Mouse (Mus musculus) forebrain, embryonic 16.5 days (tissue): Measurements from ENCODE around the gene Ankrd44. TPM values are rescaled to one million over a fixed set of nuclear protein-coding genes. Genes with fewer than 3 reads are reported as not detected.
A peak's percentile ranks its signal among the peaks of the same experiment; 100 is the strongest.

Source experiments
- ATAC-seq: fragments of 200-750 bp; cut with Nextera tagmentation; 2 replicates; pipeline ENCODE4 v1.8.0; 2017; ENCODE audit warnings: mild to moderate bottlenecking, moderate library complexity
- H3K27ac ChIP-seq: fragments of 300-500 bp; sonication (generic); 2 replicates; pipeline ENCODE4 v1.5.1; 2014; ENCODE audit warnings: low read length, control low read depth
- H3K27me3 ChIP-seq: fragments of 300-500 bp; sonication (generic); replicated peaks from 2 replicates; pipeline ENCODE4 v1.6.1; 2014; ENCODE audit warnings: low read length; ENCODE audit not compliant: control insufficient read depth, insufficient read depth
- H3K36me3 ChIP-seq: fragments of 300-500 bp; sonication (generic); 2 replicates; pipeline ENCODE4 v1.6.1; 2014; ENCODE audit not compliant: control insufficient read depth, insufficient read depth
- H3K4me1 ChIP-seq: fragments of 300-500 bp; sonication (generic); replicated peaks from 2 replicates; pipeline ENCODE4 v1.6.1; 2014; ENCODE audit warnings: low read length; ENCODE audit not compliant: control insufficient read depth, insufficient read depth
- H3K4me2 ChIP-seq: fragments of 300-500 bp; sonication (generic); 2 replicates; pipeline ENCODE4 v1.6.1; 2014; ENCODE audit warnings: mild to moderate bottlenecking, low read length, control low read depth
- H3K4me3 ChIP-seq: fragments of 300-500 bp; sonication (generic); replicated peaks from 2 replicates; pipeline ENCODE4 v1.5.1; 2014; ENCODE audit warnings: mild to moderate bottlenecking, low read length, control low read depth
- H3K9ac ChIP-seq: fragments of 300-500 bp; sonication (generic); replicated peaks from 2 replicates; pipeline ENCODE4 v1.6.1; 2014; ENCODE audit warnings: low read depth, low read length, control low read depth
- H3K9me3 ChIP-seq: fragments of 300-500 bp; sonication (generic); 2 replicates; pipeline ENCODE4 v1.6.1; 2016; ENCODE audit warnings: low read length; ENCODE audit not compliant: control insufficient read depth
- WGBS: fragments of 180-500 bp; shearing (Covaris S2); extraction: QIAGEN DNeasy Blood & Tissue Kit; methylation state at CpG from one replicate; pipeline ENCODE4 v1.1.7; 2014; 5-methylcytosine and 5-hydroxymethylcytosine counted together
- polyA plus RNA-seq: library from polyadenylated mRNA; unstranded; fragments of >200 nt; fragmentation: Nextera tagmentation; extraction: Ambion mirVana; gene quantifications from 2 replicates; pipeline ENCODE4 v1.2.1, GENCODE M21; 2015

The Ankrd44 gene
- polyA plus RNA-seq, 1 experiment from 2014 or later, result 28.2 TPM

DNA sequence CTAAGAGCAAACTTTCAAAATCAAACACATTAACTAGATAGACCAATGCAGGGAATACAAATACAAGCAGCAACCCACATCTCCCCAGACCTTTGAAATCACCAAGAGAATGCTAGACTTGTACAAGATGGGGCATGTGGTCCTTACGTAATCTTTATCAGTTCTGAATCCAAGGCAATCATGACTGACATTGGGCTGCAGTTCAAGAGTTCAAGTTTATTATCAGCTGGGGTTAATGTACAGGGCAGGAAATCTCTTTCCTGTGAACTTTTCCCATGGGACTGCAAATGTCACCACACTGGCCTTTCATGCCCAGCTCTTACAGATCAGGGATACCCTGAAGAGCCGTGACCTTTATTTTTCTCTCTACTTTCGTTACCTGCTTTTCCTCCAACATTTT, 154.7 kb downstream of the Ankrd44 start:
- no peak overlapping the region for H3K9ac ChIP-seq
- no peak for ATAC-seq
- H3K27me3 ChIP-seq, result no peaks in the 10 kb centered on the region
- WGBS, result 93% methylated on average over 3 of the region's 3 CpGs
- no peak overlapping the region for H3K4me2 ChIP-seq
- H3K4me1 ChIP-seq, result no peaks in the 10 kb centered on the region
- no peak overlapping the region for H3K4me3 ChIP-seq
- no peak overlapping the region for H3K27ac ChIP-seq
- no peaks in the 10 kb centered on the region for H3K36me3 ChIP-seq
- 0 out of 2 replicates have a peak, but pooled peaks cover 7% of the 10 kb centered on the region for H3K9me3 ChIP-seq

DNA sequence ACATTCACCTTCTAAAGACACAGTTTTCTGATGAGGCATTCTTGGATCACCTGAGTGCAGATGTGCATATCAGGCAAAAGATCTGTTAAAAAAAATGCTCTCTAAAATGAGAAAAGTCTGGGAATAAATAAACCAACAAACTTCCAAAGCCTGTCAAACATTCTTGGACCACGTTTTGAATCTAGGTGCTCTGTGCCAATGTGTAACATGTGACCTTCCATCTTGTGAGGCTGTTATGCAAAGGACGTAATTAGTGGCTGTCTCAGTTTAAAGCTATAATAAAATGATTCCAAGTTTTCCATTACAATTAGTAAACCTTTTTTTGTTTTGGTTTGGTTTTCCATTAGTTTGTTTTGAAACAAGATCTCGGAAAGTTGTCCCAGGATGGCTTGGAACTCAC, 159.0 kb downstream of the Ankrd44 start:
- no peak overlapping the region for H3K27ac ChIP-seq
- WGBS, result 60% methylated on average over 3 of the region's 3 CpGs
- no peak overlapping the region for H3K4me3 ChIP-seq
- H3K4me1 ChIP-seq, result peaks cover 2% of the 10 kb centered on the region
- no peak for ATAC-seq
- no peak overlapping the region for H3K9ac ChIP-seq
- H3K4me2 ChIP-seq, result no peak overlapping the region
- 0 out of 2 replicates have a peak, but pooled peaks cover 7% of the 10 kb centered on the region for H3K9me3 ChIP-seq
- no peaks in the 10 kb centered on the region for H3K36me3 ChIP-seq
- H3K27me3 ChIP-seq, result no peaks in the 10 kb centered on the region

DNA sequence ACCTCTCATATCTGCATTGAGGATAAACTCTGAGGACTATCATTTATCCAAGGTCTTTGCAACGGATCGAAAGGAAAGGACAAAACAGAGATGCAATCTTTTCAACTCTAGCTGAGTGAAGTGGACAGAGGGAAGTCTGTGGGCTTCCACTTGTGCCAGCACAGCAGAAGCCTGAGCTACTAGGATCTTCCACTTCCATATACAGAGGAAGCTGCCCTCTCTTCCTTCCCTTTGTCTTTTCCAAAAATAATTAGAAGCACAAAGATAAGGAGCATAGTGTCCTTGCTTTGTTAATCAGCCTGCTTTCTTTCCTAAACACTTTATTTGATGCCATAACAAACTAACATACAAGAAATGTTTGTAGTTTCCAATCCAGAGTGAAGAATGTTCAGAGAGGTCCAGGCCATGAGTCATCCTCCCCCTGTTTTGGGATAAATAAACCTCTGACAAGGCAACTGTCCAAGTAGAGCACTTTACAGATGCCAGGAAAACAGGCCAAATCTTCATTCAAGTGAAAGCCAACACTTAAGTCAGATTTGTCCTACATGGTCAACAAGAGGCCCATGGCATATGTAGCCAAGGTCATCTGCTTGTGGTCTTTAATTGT, 160.5 kb downstream of the Ankrd44 start:
- Histone ChIP-seq H3K27me3 (no peaks in the 10 kb centered on the region), H3K4me1 (peaks cover 6% of the 10 kb centered on the region), H3K27ac (no peak overlapping the region), H3K9ac (no peak overlapping the region), H3K9me3 (0 out of 2 replicates have a peak, but pooled peaks cover 1% of the 10 kb centered on the region), H3K36me3 (no peaks in the 10 kb centered on the region), H3K4me2 (no peak overlapping the region), H3K4me3 (no peak overlapping the region)
- WGBS, result 88% methylated on average over 2 of the region's 2 CpGs
- no peak for ATAC-seq

- Histone ChIP-seq H3K4me2 (no peak overlapping the region), H3K27ac (no peak overlapping the region), H3K9me3 (no peaks in the 10 kb centered on the region), H3K9ac (no peak overlapping the region), H3K27me3 (no peaks in the 10 kb centered on the region), H3K4me1 (peaks cover 6% of the 10 kb centered on the region), H3K4me3 (no peak overlapping the region), H3K36me3 (no peaks in the 10 kb centered on the region)
- 12% methylated on average over 10 of the region's 10 CpGs for WGBS
- ATAC-seq, result peak; percentile 45
Observed at GRCm38 (mm10) chr1:54762216-54762807, 163.9 kb downstream of the Ankrd44 start.

DNA sequence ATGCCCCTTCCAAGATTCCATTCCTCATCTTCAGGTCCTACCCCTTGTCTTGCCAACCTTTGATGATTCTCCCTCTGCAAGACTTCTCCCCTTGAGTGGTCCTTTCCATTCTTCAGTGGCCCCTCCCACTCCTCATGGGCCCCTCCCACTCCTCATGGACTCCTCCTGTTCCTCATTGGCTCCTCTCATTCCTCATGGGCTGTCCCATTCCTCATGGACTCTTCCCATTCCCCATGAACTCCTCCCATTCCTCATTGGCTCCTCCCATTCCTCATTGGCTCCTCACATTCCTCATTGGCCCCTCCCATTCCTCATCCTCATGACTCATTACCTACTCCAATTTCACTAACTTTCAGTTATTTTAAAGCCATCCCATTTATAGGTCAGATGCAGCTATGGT, 166.3 kb downstream of the Ankrd44 start:
- Histone ChIP-seq H3K4me3 (no peak overlapping the region), H3K27ac (no peak overlapping the region), H3K9ac (no peak overlapping the region), H3K36me3 (no peaks in the 10 kb centered on the region), H3K4me1 (peaks cover 6% of the 10 kb centered on the region), H3K9me3 (no peaks in the 10 kb centered on the region), H3K4me2 (no peak overlapping the region), H3K27me3 (no peaks in the 10 kb centered on the region)
- no peak for ATAC-seq

DNA sequence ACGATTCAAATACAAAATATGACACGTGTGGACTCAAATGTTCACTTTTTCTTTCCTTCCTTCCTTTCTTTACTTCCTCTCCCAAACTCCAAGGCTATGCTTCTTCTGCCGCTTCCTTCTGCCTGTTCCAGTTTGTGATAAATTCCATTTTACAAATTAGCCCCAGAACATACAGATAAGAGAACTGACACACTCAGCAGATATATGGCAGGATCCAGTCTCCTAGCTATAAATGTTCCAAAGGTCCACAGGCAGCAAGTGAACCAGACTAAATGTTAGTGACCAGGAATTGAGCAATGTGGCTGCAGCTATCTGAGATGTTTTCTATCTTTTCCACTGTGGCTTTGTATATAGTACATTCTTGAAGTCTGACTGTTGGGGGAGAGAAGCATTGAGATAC, 168.9 kb downstream of the Ankrd44 start:
- Histone ChIP-seq H3K27ac (no peak overlapping the region), H3K36me3 (no peaks in the 10 kb centered on the region), H3K4me3 (no peak overlapping the region), H3K4me2 (no peak overlapping the region), H3K9me3 (no peaks in the 10 kb centered on the region), H3K27me3 (no peaks in the 10 kb centered on the region), H3K4me1 (peaks cover 4% of the 10 kb centered on the region), H3K9ac (no peak overlapping the region)
- WGBS, result 90% methylated on average over 3 of the region's 3 CpGs
- ATAC-seq, result no peak

DNA sequence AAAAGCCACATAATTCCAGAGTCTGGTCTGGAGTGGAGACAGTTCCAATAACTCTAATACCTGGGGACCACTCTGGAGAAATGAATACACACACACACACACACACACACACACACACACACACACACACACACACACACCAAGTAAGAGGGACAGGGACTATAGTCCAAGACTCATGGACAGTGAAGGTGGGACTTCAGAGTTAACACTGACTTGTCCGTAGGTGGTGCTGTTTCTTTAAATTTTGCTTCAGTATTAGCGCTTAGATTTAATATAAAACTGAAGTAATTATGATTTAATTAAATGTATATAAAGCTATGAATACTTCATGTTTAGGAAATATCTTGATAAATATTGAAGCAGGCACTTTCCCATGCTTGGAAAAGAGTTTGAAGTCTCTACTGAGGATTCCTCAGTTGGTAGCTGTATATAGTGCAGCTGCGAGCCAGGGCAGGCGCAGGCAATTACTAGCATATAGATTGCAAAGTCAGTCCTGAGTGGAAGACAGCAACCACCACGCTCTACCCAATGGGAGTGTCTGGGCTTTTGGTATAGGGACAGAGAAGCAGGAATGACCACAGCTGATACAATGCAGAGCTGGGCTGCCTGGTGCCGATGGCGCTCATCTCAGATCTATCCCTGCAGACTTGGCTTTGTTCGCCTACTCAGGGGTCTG, 170.4 kb downstream of the Ankrd44 start:
- H3K9ac ChIP-seq, result no peak overlapping the region
- no peaks in the 10 kb centered on the region for H3K4me1 ChIP-seq
- H3K27me3 ChIP-seq, result no peaks in the 10 kb centered on the region
- no peak overlapping the region for H3K4me3 ChIP-seq
- no peaks in the 10 kb centered on the region for H3K9me3 ChIP-seq
- no peaks in the 10 kb centered on the region for H3K36me3 ChIP-seq
- no peak overlapping the region for H3K27ac ChIP-seq
- WGBS, result 81% methylated on average over 8 of the region's 8 CpGs
- no peak overlapping the region for H3K4me2 ChIP-seq
- ATAC-seq, result no peak; the same call in 1 of the 2 replicates

DNA sequence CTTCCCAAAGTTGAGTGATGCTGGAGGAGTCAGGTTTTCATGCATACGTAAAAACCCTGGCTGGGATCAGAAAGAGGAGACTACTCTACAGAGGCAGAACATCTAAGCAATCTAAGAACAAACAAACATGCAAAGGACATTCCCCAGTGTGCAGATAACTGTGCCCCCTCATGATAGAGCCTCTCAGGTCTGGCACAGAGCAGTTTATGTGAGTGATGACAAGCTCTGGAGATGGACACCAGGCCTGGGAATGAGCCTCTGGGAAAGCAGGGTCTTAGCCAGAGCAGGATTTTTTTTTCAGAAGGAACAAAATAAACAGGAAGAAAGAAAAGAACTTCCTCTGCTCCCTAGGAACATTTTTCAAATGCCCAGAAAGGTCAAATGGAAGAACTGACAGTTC, 176.2 kb downstream of the Ankrd44 start:
- Histone ChIP-seq H3K4me1 (no peaks in the 10 kb centered on the region), H3K4me2 (no peak overlapping the region), H3K9me3 (no peaks in the 10 kb centered on the region), H3K27ac (no peak overlapping the region), H3K4me3 (no peak overlapping the region), H3K27me3 (no peaks in the 10 kb centered on the region), H3K9ac (no peak overlapping the region), H3K36me3 (no peaks in the 10 kb centered on the region)
- ATAC-seq, result no peak
- 72% methylated on average over 1 of the region's 1 CpGs for WGBS

- no peak overlapping the region for H3K4me2 ChIP-seq
- H3K36me3 ChIP-seq, result no peaks in the 10 kb centered on the region
- no peaks in the 10 kb centered on the region for H3K4me1 ChIP-seq
- H3K9ac ChIP-seq, result no peak overlapping the region
- 74% methylated on average over 3 of the region's 3 CpGs for whole genome bisulfite sequencing
- no peaks in the 10 kb centered on the region for H3K9me3 ChIP-seq
- no peaks in the 10 kb centered on the region for H3K27me3 ChIP-seq
- no peak for ATAC-seq
- H3K4me3 ChIP-seq, result no peak overlapping the region
- no peak overlapping the region for H3K27ac ChIP-seq
Observed at GRCm38 (mm10) chr1:54749516-54749915, 176.7 kb downstream of the Ankrd44 start.
